Mouse (Mus musculus) gonadal fat pad, adult 2 months (tissue): Measurements from ENCODE around the gene Ergic1. TPM values are rescaled to one million over a fixed set of nuclear protein-coding genes. Genes with fewer than 3 reads are reported as not detected.

Source experiments
- DNase-seq: peaks from one replicate; pipeline ENCODE4 v3.0.0-alpha.2; 2012; ENCODE audit warnings: low read depth
- polyA plus RNA-seq: library from polyadenylated mRNA; depleted of rRNA; stranded (reverse); fragments of >200 nt; gene quantifications from 2 replicates; pipeline ENCODE4 v1.2.3, GENCODE M21; 2012; rRNA removed

Gene Ergic1
- polyA plus RNA-seq, 1 experiment, result 337 TPM

GRCm38 (mm10) chr17:26699819-26700616 lies 138.7 kb downstream of the Ergic1 start:
- no peak for DNase-seq

- no peak for DNase-seq
Measured at GRCm38 (mm10) chr17:26701565-26701964, 140.3 kb downstream of the Ergic1 start.

- DNase-seq, result no peak
Measured at GRCm38 (mm10) chr17:26702621-26703020, 141.3 kb downstream of the Ergic1 start.

GRCm38 (mm10) chr17:26703671-26704070 lies 142.4 kb downstream of the Ergic1 start:
- no peak for DNase-seq

GRCm38 (mm10) chr17:26705463-26706359 lies 144.4 kb downstream of the Ergic1 start:
- no peak for DNase-seq

Other genes with a start within 250 kb of the Ergic1 start
- 7.2 and 13.0 TPM in 2 replicates for gene Neurl1b, start 146.7 kb upstream of the Ergic1 start, polyA plus RNA-seq
- 61.6 and 85.9 TPM in 2 replicates for gene Dusp1, start 639 bp downstream of the Ergic1 start, polyA plus RNA-seq
- 451 and 590 TPM in 2 replicates for gene Atp6v0e, start 101.7 kb downstream of the Ergic1 start, polyA plus RNA-seq
- gene Crebrf, start 154.2 kb downstream of the Ergic1 start, polyA plus RNA-seq, result 9.6 and 10.9 TPM in 2 replicates
- 20.6 and 24.3 TPM in 2 replicates for gene Bnip1, start 219.6 kb downstream of the Ergic1 start, polyA plus RNA-seq